Mouse (Mus musculus) stomach, postnatal 0 days (tissue): ENCODE results near the gene Uqcrc2. TPM values are rescaled to one million over a fixed set of nuclear protein-coding genes. Genes with fewer than 3 reads are reported as not detected.

Experiments used
- ATAC-seq: fragments of 200-750 bp; cut with Nextera tagmentation; 2 replicates; pipeline ENCODE4 v1.8.0; 2017; ENCODE audit not compliant: low FRiP score, low TSS enrichment
- DNase-seq: peaks from one replicate; pipeline ENCODE4 v3.0.0-alpha.2; 2016; ENCODE audit warnings: low spot score
- H3K27ac ChIP-seq: fragments of 300-500 bp; sonication (generic); replicated peaks from 2 replicates; pipeline ENCODE4 v1.5.1; 2014; ENCODE audit warnings: mild to moderate bottlenecking, control low read depth
- H3K27me3 ChIP-seq: fragments of 300-500 bp; sonication (generic); 2 replicates; pipeline ENCODE4 v1.6.1; 2014; ENCODE audit warnings: low read length; ENCODE audit not compliant: control insufficient read depth, insufficient read depth
- H3K36me3 ChIP-seq: fragments of 300-500 bp; sonication (generic); 2 replicates; pipeline ENCODE4 v1.6.1; 2014; ENCODE audit warnings: low read length, mixed read lengths; ENCODE audit not compliant: control insufficient read depth, insufficient read depth
- H3K4me1 ChIP-seq: fragments of 300-500 bp; sonication (generic); replicated peaks from 2 replicates; pipeline ENCODE4 v1.6.1; 2014; ENCODE audit warnings: antibody characterized with exemption; ENCODE audit not compliant: control insufficient read depth, insufficient read depth
- H3K4me2 ChIP-seq: fragments of 300-500 bp; sonication (generic); replicated peaks from 2 replicates; pipeline ENCODE4 v1.6.1; 2014; ENCODE audit warnings: low read depth, mild to moderate bottlenecking, control low read depth, moderate library complexity
- H3K4me3 ChIP-seq: fragments of 300-500 bp; sonication (generic); 2 replicates; pipeline ENCODE4 v1.5.1; 2014; ENCODE audit warnings: low read depth, low read length, control low read depth
- H3K9ac ChIP-seq: fragments of 300-500 bp; sonication (generic); 2 replicates; pipeline ENCODE4 v1.6.1; 2014; ENCODE audit warnings: mild to moderate bottlenecking, low read length, control low read depth, mixed read lengths
- H3K9me3 ChIP-seq: fragments of 300-500 bp; sonication (generic); 2 replicates; pipeline ENCODE4 v1.6.1; 2016; ENCODE audit warnings: low read length; ENCODE audit not compliant: control insufficient read depth
- CTCF ChIP-seq: IDR thresholded peaks from 2 replicates; pipeline ENCODE4 v1.5.1; 2016; ENCODE audit warnings: antibody characterized with exemption, low read depth, mild to moderate bottlenecking, moderate library complexity
- EP300 ChIP-seq: optimal IDR thresholded peaks from 2 replicates; pipeline ENCODE3; 2016; ENCODE audit warnings: antibody characterized with exemption
- WGBS: fragments of 180-500 bp; shearing (Covaris S2); extraction: QIAGEN DNeasy Blood & Tissue Kit; methylation state at CpG from one replicate; pipeline ENCODE4 v1.1.7; 2014; 5-methylcytosine and 5-hydroxymethylcytosine counted together
- polyA plus RNA-seq: library from polyadenylated mRNA; unstranded; fragments of >200 nt; fragmentation: Nextera tagmentation; extraction: Ambion mirVana; gene quantifications from 2 replicates; pipeline ENCODE4 v1.2.1, GENCODE M21; 2015

The Uqcrc2 gene
- polyA plus RNA-seq, 1 experiment from 2014 or later = 191 TPM

DNA sequence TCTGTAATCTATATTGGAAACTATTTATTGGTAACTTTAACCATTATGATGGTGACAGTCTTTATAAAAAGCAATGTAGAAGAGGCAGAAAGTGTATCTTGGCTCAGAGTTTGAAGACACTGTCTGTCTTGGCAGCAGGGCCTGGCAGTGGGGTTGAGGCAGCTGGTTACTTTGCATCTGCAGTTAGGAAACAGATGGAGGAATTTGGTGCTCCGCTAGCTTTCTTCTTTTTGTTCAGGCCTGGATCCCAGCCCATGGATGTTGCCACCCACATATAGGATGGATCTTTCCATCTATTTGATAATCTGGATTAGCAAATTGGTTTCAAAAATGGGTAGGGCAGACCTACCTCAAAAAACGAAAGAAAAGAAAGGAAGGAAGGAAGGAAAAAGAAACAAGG lies 12.9 kb downstream of the Uqcrc2 start:
- Histone ChIP-seq H3K9ac (no peak overlapping the region), H3K36me3 (peaks cover 40% of the 10 kb centered on the region), H3K4me2 (no peak overlapping the region), H3K4me1 (no peaks in the 10 kb centered on the region), H3K27me3 (no peaks in the 10 kb centered on the region), H3K9me3 (no peaks in the 10 kb centered on the region), H3K27ac (no peak overlapping the region), H3K4me3 (no peak overlapping the region)
- ATAC-seq (no peak), DNase-seq (no peak)
- TF ChIP-seq CTCF = no peak
- TF ChIP-seq EP300 = no peak
- WGBS = 83% methylated on average over 2 of the region's 2 CpGs

DNA sequence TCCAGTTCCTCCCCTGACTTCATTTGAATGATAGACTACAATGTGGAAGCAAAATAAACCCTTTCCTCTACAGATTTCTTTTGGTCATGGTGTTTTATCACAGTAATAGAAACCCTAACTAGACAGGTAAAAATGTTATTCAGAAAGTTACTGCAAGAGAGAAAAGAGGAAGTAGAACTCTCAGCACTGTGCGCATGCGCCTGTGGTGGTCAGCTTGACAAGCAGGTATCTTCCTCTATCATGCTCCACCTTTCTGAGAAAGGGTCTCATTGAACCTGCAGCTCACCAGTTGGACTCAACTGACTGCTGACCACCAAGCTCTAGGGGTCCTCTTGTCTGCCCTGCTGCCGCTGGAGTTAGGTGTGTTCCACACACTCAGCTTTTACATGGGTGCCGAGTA lies 27.1 kb downstream of the Uqcrc2 start:
- no peak for TF ChIP-seq EP300
- no peak for TF ChIP-seq CTCF
- H3K4me1 ChIP-seq = no peaks in the 10 kb centered on the region
- no peaks in the 10 kb centered on the region for H3K27me3 ChIP-seq
- H3K27ac ChIP-seq = no peak overlapping the region
- ATAC-seq (no peak), DNase-seq (no peak)
- WGBS = 95% methylated on average over 4 of the region's 4 CpGs
- H3K9ac ChIP-seq = no peak overlapping the region
- H3K4me2 ChIP-seq = no peak overlapping the region
- no peaks in the 10 kb centered on the region for H3K9me3 ChIP-seq
- H3K36me3 ChIP-seq = peaks cover 15% of the 10 kb centered on the region; the same call in 1 of the 2 replicates
- H3K4me3 ChIP-seq = no peak overlapping the region

DNA sequence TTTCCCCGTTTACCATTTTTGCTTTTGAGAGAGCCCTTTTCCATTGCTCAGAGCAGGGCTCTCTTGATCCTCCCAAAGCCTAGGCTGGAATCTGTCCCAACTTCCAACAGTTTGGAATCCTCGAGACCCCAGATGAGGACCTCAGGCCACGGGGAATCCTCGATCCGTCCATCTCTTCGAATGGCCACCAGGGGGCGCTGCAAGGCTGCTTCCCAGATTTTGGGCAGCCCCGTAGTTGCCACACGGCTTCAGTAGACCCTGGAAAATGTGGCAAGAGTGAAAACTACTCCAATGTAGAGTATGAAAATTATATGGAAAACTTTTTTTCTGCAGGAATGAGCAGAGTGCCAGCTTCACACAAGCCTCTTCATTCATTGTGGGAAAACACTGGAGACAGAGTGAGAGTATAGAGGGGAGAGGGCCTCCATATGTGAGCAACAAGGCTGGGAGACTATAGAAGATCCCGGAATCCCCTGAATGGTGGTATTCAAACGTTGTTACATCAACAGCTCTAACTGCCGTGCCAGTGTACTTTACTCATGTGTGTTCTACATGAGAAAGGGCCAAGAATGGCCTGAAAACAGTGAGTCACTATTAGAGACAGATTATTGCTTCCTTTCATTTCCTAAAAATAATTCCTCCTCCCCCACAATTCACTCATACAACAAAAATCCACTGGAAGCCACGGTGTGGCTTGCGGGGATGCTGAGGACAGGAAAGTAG lies 35.3 kb downstream of the Uqcrc2 start, which contains the start of gene Pdzd9:
Gene Pdzd9 (minus strand): TSS at position 191 of the 723 bp plus-strand sequence.
- Histone ChIP-seq H3K27me3 (no peaks in the 10 kb centered on the region), H3K4me3 (no peak within 1 kb of the TSS), H3K9me3 (no peaks in the 10 kb centered on the region), H3K27ac (no peak within 1 kb of the TSS), H3K4me1 (no peaks in the 10 kb centered on the region), H3K4me2 (0 out of 2 replicates have a peak within 1 kb of the TSS, but pooled peaks have one; percentile 14), H3K9ac (no peak within 1 kb of the TSS), H3K36me3 (no peaks in the 10 kb centered on the region)
- TF ChIP-seq CTCF (peak; percentile 96), EP300 (no peak)
- DNase-seq = peak; percentile 65
- 13% methylated on average over 14 of the region's 14 CpGs for WGBS
- ATAC-seq = peak; percentile 66

DNA sequence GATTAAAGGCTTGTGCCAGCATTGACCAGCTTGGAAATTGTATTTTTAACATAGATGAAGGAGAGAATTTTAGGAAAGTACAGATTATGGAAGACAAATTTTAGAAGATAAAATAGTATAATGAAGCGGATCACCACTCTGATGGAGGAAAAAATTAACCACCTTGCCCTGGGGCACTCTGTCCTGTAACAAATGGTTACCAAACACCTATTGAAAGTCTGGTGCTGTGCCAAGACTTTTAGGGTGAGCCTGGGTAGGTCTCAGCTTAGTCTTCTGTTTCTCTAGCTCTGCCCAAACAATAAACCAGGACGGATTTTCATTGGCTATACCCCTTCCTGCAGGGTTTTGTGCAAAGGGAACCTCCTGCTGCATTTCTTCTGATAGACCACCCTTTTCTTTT lies 36.3 kb downstream of the Uqcrc2 start:
- H3K4me1 ChIP-seq = no peaks in the 10 kb centered on the region
- no peak overlapping the region for H3K27ac ChIP-seq
- DNase-seq (no peak), ATAC-seq (no peak)
- H3K9me3 ChIP-seq = no peaks in the 10 kb centered on the region
- H3K4me2 ChIP-seq = no peak overlapping the region
- H3K27me3 ChIP-seq = no peaks in the 10 kb centered on the region
- TF ChIP-seq CTCF (no peak), EP300 (no peak)
- no peaks in the 10 kb centered on the region for H3K36me3 ChIP-seq
- WGBS = 55% methylated on average over 2 of the region's 2 CpGs
- H3K4me3 ChIP-seq = no peak overlapping the region
- no peak overlapping the region for H3K9ac ChIP-seq

DNA sequence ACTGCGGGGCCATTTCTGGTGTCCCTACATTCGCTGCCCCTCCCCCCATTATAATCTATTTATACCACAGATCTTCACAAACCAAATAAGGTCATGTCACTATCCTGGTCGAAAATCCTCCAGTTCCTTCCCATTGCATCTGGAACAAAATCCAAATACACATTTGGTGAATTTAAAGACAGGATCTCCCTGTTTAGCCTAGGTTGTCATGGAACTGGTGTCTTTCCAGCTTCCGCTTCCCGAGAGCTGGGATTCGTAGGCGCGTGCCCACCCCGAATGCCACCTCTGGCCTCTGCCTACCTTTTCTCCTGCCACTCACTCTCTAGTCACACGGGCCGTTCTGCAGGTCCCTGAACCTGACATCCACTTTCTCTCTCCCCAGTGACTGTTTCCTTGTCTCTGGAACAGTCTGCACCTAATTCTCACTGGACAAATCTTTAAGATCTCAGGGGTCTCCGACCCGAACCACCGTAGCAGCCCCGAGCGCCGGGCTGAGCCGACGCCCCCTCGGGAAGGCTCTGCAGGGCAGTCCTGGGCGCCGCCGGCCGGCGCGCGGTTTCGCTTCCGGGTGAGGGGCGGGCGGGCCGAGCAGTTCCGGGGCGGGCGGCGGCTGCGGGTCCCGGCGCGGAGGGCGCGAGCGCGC lies 42.1 kb downstream of the Uqcrc2 start, which contains the start of gene Mosmo:
Gene Mosmo (plus strand): TSS at position 618 of the 643 bp plus-strand sequence.
- WGBS = 1% methylated on average over 40 of the region's 44 CpGs
- ATAC-seq (peak; percentile 94), DNase-seq (peak; percentile 83)
- H3K27me3 ChIP-seq = no peaks in the 10 kb centered on the region
- H3K4me1 ChIP-seq = no peaks in the 10 kb centered on the region
- H3K27ac ChIP-seq = peak within 1 kb of the TSS; percentile 83
- TF ChIP-seq EP300 = no peak
- TF ChIP-seq CTCF = no peak
- no peaks in the 10 kb centered on the region for H3K36me3 ChIP-seq
- H3K9me3 ChIP-seq = no peaks in the 10 kb centered on the region
- peak within 1 kb of the TSS; percentile 83 for H3K9ac ChIP-seq
- peak within 1 kb of the TSS; percentile 89 for H3K4me3 ChIP-seq
- H3K4me2 ChIP-seq = peak within 1 kb of the TSS; percentile 85
